Mouse (Mus musculus) forebrain, embryonic 15.5 days (tissue): ENCODE data around the gene AL607142.1. TPM values are rescaled to one million over a fixed set of nuclear protein-coding genes. Genes with fewer than 3 reads are reported as not detected.

Source experiments
- ATAC-seq: fragments of 200-750 bp; cut with Nextera tagmentation; replicated peaks from 2 replicates; pipeline ENCODE4 v1.8.0; 2017; ENCODE audit warnings: mild to moderate bottlenecking, moderate TSS enrichment, moderate library complexity
- H3K27ac ChIP-seq: fragments of 300-500 bp; sonication (generic); replicated peaks from 2 replicates; pipeline ENCODE4 v1.5.1; 2015; ENCODE audit warnings: mild to moderate bottlenecking, inconsistent platforms
- H3K27me3 ChIP-seq: fragments of 300-500 bp; sonication (generic); 2 replicates; pipeline ENCODE4 v1.6.1; 2015; ENCODE audit warnings: inconsistent platforms
- H3K36me3 ChIP-seq: fragments of 300-500 bp; sonication (generic); 2 replicates; pipeline ENCODE4 v1.6.1; 2015; ENCODE audit warnings: mild to moderate bottlenecking, inconsistent platforms
- H3K4me1 ChIP-seq: fragments of 300-500 bp; sonication (generic); 2 replicates; pipeline ENCODE4 v1.6.1; 2015; ENCODE audit warnings: inconsistent platforms
- H3K4me2 ChIP-seq: fragments of 300-500 bp; sonication (generic); replicated peaks from 2 replicates; pipeline ENCODE4 v1.6.1; 2015; ENCODE audit warnings: mild to moderate bottlenecking, inconsistent platforms
- H3K4me3 ChIP-seq: fragments of 300-500 bp; sonication (generic); 2 replicates; pipeline ENCODE4 v1.5.1; 2015; ENCODE audit warnings: mild to moderate bottlenecking, inconsistent platforms
- H3K9ac ChIP-seq: fragments of 300-500 bp; sonication (generic); replicated peaks from 2 replicates; pipeline ENCODE4 v1.6.1; 2015; ENCODE audit warnings: mild to moderate bottlenecking, inconsistent platforms
- H3K9me3 ChIP-seq: fragments of 300-500 bp; sonication (generic); 2 replicates; pipeline ENCODE4 v1.6.1; 2016; ENCODE audit warnings: inconsistent platforms
- WGBS: fragments of 180-500 bp; shearing (Covaris S2); methylation state at CpG from one replicate; pipeline ENCODE4 v1.1.7; 2015; ENCODE audit warnings: mixed read lengths; 5-methylcytosine and 5-hydroxymethylcytosine counted together
- polyA plus RNA-seq: library from polyadenylated mRNA; unstranded; fragments of >200 nt; fragmentation: Nextera tagmentation; extraction: Ambion mirVana; gene quantifications from 2 replicates; pipeline ENCODE4 v1.2.1, GENCODE M21; 2015

Gene AL607142.1
- polyA plus RNA-seq, 1 experiment from 2014 or later, result not detected

- ATAC-seq, result no peak
- H3K27ac ChIP-seq, result no peak overlapping the region
- no peaks in the 10 kb centered on the region for H3K9me3 ChIP-seq
- no peaks in the 10 kb centered on the region for H3K36me3 ChIP-seq
- H3K4me2 ChIP-seq, result no peak overlapping the region
- no peak overlapping the region for H3K9ac ChIP-seq
- H3K4me3 ChIP-seq, result no peak overlapping the region
- WGBS, result 54% methylated on average over 15 of the region's 15 CpGs
- H3K4me1 ChIP-seq, result peaks cover 16% of the 10 kb centered on the region
- H3K27me3 ChIP-seq, result no peaks in the 10 kb centered on the region
Observed at GRCm38 (mm10) chr4:120071842-120072507, 7.2 kb downstream of the AL607142.1 start.

- no peak overlapping the region for H3K9ac ChIP-seq
- peak overlapping the region; percentile 24 for H3K27ac ChIP-seq
- peaks cover 16% of the 10 kb centered on the region for H3K4me1 ChIP-seq
- ATAC-seq, result peak; percentile 79; the same call in 1 of the 2 replicates
- no peaks in the 10 kb centered on the region for H3K36me3 ChIP-seq
- H3K4me2 ChIP-seq, result no peak overlapping the region
- H3K4me3 ChIP-seq, result no peak overlapping the region
- H3K9me3 ChIP-seq, result no peaks in the 10 kb centered on the region
- no peaks in the 10 kb centered on the region for H3K27me3 ChIP-seq
- WGBS, result 28% methylated on average over 5 of the region's 5 CpGs
Observed at GRCm38 (mm10) chr4:120074061-120074460, 9.3 kb downstream of the AL607142.1 start.

DNA sequence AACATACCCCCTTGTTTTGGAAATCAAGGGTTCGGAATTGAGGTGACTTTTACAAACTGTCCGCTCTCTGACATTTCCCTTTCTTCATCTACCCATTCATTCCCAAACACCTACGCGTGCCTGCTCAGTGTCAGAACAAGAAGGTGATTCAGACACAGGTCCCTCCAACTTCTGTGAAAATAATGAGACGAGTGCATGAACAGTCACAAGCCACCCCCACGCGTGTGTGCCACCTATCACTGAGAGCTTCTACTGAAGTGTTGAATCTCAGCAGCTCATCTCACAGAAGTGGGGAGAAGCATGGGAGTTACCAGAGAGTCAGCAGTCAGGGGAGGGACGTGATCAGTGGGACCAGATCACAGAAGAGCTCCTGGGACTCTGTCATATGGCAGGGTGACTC, 12.5 kb downstream of the AL607142.1 start:
- Histone ChIP-seq H3K27ac (no peak overlapping the region), H3K4me2 (no peak overlapping the region), H3K36me3 (no peaks in the 10 kb centered on the region), H3K27me3 (no peaks in the 10 kb centered on the region), H3K4me3 (no peak overlapping the region), H3K9ac (no peak overlapping the region), H3K4me1 (peaks cover 11% of the 10 kb centered on the region), H3K9me3 (no peaks in the 10 kb centered on the region)
- ATAC-seq, result no peak
- 89% methylated on average over 8 of the region's 8 CpGs for WGBS

DNA sequence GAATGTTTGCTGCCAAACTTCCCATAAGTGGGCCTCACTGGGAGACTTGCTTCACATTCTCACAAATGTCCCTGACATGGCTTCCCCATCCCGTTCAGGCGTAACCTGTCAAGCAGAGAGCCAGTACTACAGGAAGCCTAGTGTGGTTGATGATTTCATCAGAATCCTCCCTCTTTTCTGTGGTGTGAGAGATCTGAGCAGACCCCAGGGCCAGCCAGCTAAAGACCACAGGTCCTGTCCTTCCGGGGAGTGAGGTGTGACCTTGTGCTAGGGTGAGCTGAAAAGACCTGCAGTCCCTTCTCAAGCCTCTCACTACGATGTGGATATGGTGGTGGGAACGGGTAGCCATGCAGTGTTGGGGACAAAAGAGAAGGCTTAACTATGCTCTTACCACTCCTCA, 17.7 kb downstream of the AL607142.1 start:
- Histone ChIP-seq H3K4me3 (no peak overlapping the region), H3K27ac (no peak overlapping the region), H3K9me3 (no peaks in the 10 kb centered on the region), H3K9ac (no peak overlapping the region), H3K27me3 (no peaks in the 10 kb centered on the region), H3K4me1 (no peaks in the 10 kb centered on the region), H3K4me2 (no peak overlapping the region), H3K36me3 (no peaks in the 10 kb centered on the region)
- ATAC-seq, result no peak
- WGBS, result 88% methylated on average over 5 of the region's 5 CpGs

DNA sequence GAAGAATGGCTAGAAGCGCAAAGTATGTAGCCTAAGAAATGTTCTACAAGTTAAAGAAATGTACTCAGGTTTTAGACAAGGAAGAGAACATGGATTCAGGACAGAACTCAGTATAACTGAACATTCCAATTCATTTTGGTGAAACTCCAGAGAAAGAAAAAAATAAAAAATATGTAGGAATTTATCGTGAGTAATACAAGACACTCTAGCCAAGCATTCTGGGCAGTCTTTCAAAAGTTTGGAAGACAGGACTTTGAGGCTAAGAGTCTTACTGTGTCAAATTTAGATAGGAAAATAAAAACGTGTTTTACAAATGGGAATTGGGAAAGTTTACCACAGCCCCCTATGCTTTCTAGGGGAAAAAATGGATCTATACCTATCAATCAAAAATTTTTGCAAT, 18.9 kb downstream of the AL607142.1 start:
- Histone ChIP-seq H3K4me2 (no peak overlapping the region), H3K9me3 (no peaks in the 10 kb centered on the region), H3K36me3 (no peaks in the 10 kb centered on the region), H3K27ac (no peak overlapping the region), H3K9ac (no peak overlapping the region), H3K4me3 (no peak overlapping the region), H3K27me3 (no peaks in the 10 kb centered on the region), H3K4me1 (no peaks in the 10 kb centered on the region)
- no peak for ATAC-seq
- WGBS, result 78% methylated on average over 3 of the region's 3 CpGs

DNA sequence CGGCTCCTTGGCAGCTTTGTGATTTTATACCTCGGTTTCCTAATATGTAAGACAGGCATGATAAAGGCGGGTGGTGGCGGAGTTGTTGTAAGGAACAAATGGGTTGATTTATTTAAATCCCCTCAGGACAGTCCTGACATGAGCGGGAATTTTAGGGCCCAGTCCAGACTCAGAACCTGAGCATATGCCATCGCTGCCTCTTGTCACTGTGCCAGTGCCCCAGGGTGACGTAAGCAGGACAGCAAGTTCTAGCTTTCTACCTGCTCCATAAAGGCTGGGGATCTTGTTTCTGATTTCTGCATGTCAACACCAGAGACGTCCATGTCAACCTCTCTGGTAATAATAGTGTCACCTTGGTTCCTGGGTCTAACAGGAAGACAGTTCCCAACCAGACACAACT, 24.7 kb downstream of the AL607142.1 start:
- no peak overlapping the region for H3K4me3 ChIP-seq
- no peaks in the 10 kb centered on the region for H3K4me1 ChIP-seq
- H3K27me3 ChIP-seq, result no peaks in the 10 kb centered on the region
- H3K27ac ChIP-seq, result no peak overlapping the region
- ATAC-seq, result no peak
- H3K9me3 ChIP-seq, result no peaks in the 10 kb centered on the region
- H3K9ac ChIP-seq, result no peak overlapping the region
- 87% methylated on average over 8 of the region's 8 CpGs for WGBS
- H3K4me2 ChIP-seq, result no peak overlapping the region
- H3K36me3 ChIP-seq, result no peaks in the 10 kb centered on the region

- H3K9ac ChIP-seq, result no peak overlapping the region
- WGBS, result 73% methylated on average over 1 of the region's 1 CpGs
- H3K27ac ChIP-seq, result no peak overlapping the region
- no peak for ATAC-seq
- no peaks in the 10 kb centered on the region for H3K9me3 ChIP-seq
- no peaks in the 10 kb centered on the region for H3K4me1 ChIP-seq
- no peaks in the 10 kb centered on the region for H3K27me3 ChIP-seq
- no peak overlapping the region for H3K4me3 ChIP-seq
- peaks cover 3% of the 10 kb centered on the region; the same call in 1 of the 2 replicates for H3K36me3 ChIP-seq
- no peak overlapping the region for H3K4me2 ChIP-seq
Observed at GRCm38 (mm10) chr4:120091997-120092783, 27.4 kb downstream of the AL607142.1 start.

- Histone ChIP-seq H3K27ac (no peak overlapping the region), H3K4me3 (no peak overlapping the region), H3K9ac (no peak overlapping the region), H3K4me2 (no peak overlapping the region), H3K27me3 (no peaks in the 10 kb centered on the region), H3K9me3 (peaks cover 6% of the 10 kb centered on the region; the same call in 1 of the 2 replicates), H3K4me1 (no peaks in the 10 kb centered on the region), H3K36me3 (peaks cover 21% of the 10 kb centered on the region)
- ATAC-seq, result no peak
- 88% methylated on average over 19 of the region's 19 CpGs for WGBS
Observed at GRCm38 (mm10) chr4:120096935-120097334, 32.1 kb downstream of the AL607142.1 start.

- Histone ChIP-seq H3K4me3 (no peak overlapping the region), H3K9me3 (peaks cover 6% of the 10 kb centered on the region; the same call in 1 of the 2 replicates), H3K4me1 (no peaks in the 10 kb centered on the region), H3K27ac (no peak overlapping the region), H3K4me2 (no peak overlapping the region), H3K27me3 (no peaks in the 10 kb centered on the region), H3K9ac (no peak overlapping the region), H3K36me3 (peaks cover 21% of the 10 kb centered on the region)
- no peak for ATAC-seq
Observed at GRCm38 (mm10) chr4:120101186-120101585, 36.4 kb downstream of the AL607142.1 start.

DNA sequence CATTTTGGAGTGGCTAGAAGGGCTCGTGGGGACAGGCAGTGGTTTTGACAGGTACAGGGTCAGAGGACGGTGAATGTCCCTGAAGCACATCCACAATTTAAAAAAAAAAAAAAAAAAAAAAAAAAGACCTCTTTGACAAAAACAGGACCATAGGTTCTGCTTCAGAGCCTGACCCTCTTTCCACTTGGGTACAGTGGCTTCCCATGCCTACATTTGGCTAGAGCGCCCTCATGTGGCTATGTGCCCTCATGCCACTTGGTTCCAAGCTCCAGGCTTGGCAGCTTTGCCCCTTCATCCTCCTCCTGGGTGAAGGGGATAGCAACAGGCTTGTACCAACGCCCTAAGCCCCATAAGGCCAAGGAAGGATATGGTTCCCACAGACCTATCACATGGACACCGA, 39.8 kb downstream of the AL607142.1 start:
- H3K4me1 ChIP-seq, result no peaks in the 10 kb centered on the region
- no peak overlapping the region for H3K4me2 ChIP-seq
- no peak overlapping the region for H3K4me3 ChIP-seq
- 50% methylated on average over 5 of the region's 5 CpGs for WGBS
- H3K27ac ChIP-seq, result no peak overlapping the region
- H3K36me3 ChIP-seq, result no peaks in the 10 kb centered on the region
- no peak for ATAC-seq
- no peaks in the 10 kb centered on the region for H3K9me3 ChIP-seq
- no peak overlapping the region for H3K9ac ChIP-seq
- H3K27me3 ChIP-seq, result no peaks in the 10 kb centered on the region

GRCm38 (mm10) chr4:120106362-120106761, 41.6 kb downstream of the AL607142.1 start:
- no peaks in the 10 kb centered on the region for H3K36me3 ChIP-seq
- no peak overlapping the region for H3K9ac ChIP-seq
- H3K4me2 ChIP-seq, result no peak overlapping the region
- no peaks in the 10 kb centered on the region for H3K9me3 ChIP-seq
- H3K27ac ChIP-seq, result no peak overlapping the region
- 95% methylated on average over 3 of the region's 3 CpGs for whole genome bisulfite sequencing
- H3K4me3 ChIP-seq, result no peak overlapping the region
- no peak for ATAC-seq
- no peaks in the 10 kb centered on the region for H3K4me1 ChIP-seq
- no peaks in the 10 kb centered on the region for H3K27me3 ChIP-seq

DNA sequence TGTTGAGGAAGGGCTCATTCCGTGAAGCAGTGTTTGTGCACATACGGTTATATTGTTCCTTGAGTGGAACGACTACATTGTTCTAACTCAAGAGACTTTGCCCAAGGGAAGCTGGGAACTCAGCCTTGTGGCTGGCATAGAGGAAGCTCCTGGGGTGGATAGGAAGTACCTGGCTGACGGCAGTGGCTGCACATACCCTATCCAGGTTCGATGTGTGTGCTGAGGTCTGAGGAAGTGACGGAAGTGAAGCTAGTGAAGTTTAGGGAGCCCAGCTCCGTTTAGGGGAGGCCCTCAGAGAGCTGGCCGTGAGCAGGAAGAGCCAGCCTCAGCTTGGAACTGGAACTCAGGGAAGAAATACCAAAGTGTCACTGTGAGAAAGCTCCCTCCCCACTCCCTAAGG, 43.0 kb downstream of the AL607142.1 start:
- 80% methylated on average over 8 of the region's 8 CpGs for WGBS

More for the DNA sequence above, 43.0 kb downstream of the AL607142.1 start:
- Histone ChIP-seq H3K4me3 (no peak overlapping the region), H3K4me2 (no peak overlapping the region), H3K36me3 (no peaks in the 10 kb centered on the region), H3K9ac (no peak overlapping the region), H3K27ac (no peak overlapping the region), H3K9me3 (no peaks in the 10 kb centered on the region), H3K4me1 (no peaks in the 10 kb centered on the region), H3K27me3 (no peaks in the 10 kb centered on the region)
- ATAC-seq, result no peak
